Mouse (Mus musculus) olfactory bulb, adult 2 months (tissue): ENCODE measurements around the gene Zc3h7b. TPM values are rescaled to one million over a fixed set of nuclear protein-coding genes. Genes with fewer than 3 reads are reported as not detected.
A peak's percentile ranks its signal among the peaks of the same experiment; 100 is the strongest.

ENCODE experiments used
- H3K27ac ChIP-seq: fragments of 200-500 bp; 2 replicates; pipeline ENCODE4 v1.5.1; 2012; ENCODE audit warnings: low read depth, low read length; ENCODE audit not compliant: insufficient read depth
- H3K4me1 ChIP-seq: fragments of 200-500 bp; 2 replicates; pipeline ENCODE4 v1.6.1; 2012; ENCODE audit warnings: low read length; ENCODE audit not compliant: control insufficient read depth, insufficient read depth
- H3K4me3 ChIP-seq: fragments of 200-500 bp; 2 replicates; pipeline ENCODE4 v1.5.1; 2012; ENCODE audit warnings: mild to moderate bottlenecking, low read depth, low read length, moderate library complexity; ENCODE audit not compliant: insufficient read depth
- CTCF ChIP-seq: fragments of 200-500 bp; IDR thresholded peaks from 2 replicates; pipeline ENCODE4 v1.5.1; 2012; ENCODE audit warnings: low read depth, mild to moderate bottlenecking, low read length, moderate library complexity; ENCODE audit not compliant: insufficient read depth
- POLR2A ChIP-seq: fragments of 200-500 bp; IDR thresholded peaks from 2 replicates; pipeline ENCODE4 v1.6.1; 2012; ENCODE audit warnings: mild to moderate bottlenecking, low read depth, low read length, moderate library complexity; ENCODE audit not compliant: insufficient read depth
- WGBS: fragments of 180-500 bp; shearing (Covaris S2); methylation state at CpG from one replicate; pipeline ENCODE4 v1.1.7; 2018; 5-methylcytosine and 5-hydroxymethylcytosine counted together
- polyA plus RNA-seq: library from polyadenylated mRNA; stranded (reverse); fragments of >200 nt; gene quantifications from 2 replicates; pipeline ENCODE4 v1.2.4, GENCODE M21; 2012; ENCODE audit warnings: low replicate concordance; ENCODE audit not compliant: missing spikeins, insufficient read depth, insufficient read length

Zc3h7b gene
- polyA plus RNA-seq, 1 experiment, result not detected

GRCm38 (mm10) chr15:81808799-81809198 lies 63.9 kb downstream of the Zc3h7b start:
- 81% methylated on average over 2 of the region's 2 CpGs for WGBS
- Histone ChIP-seq H3K4me3 (no peak overlapping the region), H3K4me1 (peaks cover 11% of the 10 kb centered on the region), H3K27ac (peak overlapping the region; percentile 3; the same call in 1 of the 2 replicates)
- TF ChIP-seq CTCF, result no peak
- no peak for TF ChIP-seq POLR2A

GRCm38 (mm10) chr15:81809550-81809949 lies 64.7 kb downstream of the Zc3h7b start:
- H3K27ac ChIP-seq, result peak overlapping the region; percentile 98
- H3K4me3 ChIP-seq, result no peak overlapping the region
- peaks cover 14% of the 10 kb centered on the region for H3K4me1 ChIP-seq
- TF ChIP-seq POLR2A, result no peak
- no peak for TF ChIP-seq CTCF
- 25% methylated on average over 1 of the region's 1 CpGs for WGBS

- Histone ChIP-seq H3K4me3 (peak overlapping the region; percentile 68), H3K27ac (peak overlapping the region; percentile 98), H3K4me1 (peaks cover 16% of the 10 kb centered on the region)
- under 1% methylated on average over 10 of the region's 10 CpGs for WGBS
- TF ChIP-seq CTCF (no peak), POLR2A (no peak)
Measured at GRCm38 (mm10) chr15:81810150-81810549, 65.3 kb downstream of the Zc3h7b start.

GRCm38 (mm10) chr15:81810671-81811598 lies 66.1 kb downstream of the Zc3h7b start:
- under 1% methylated on average over 89 of the region's 89 CpGs for WGBS
- no peak for TF ChIP-seq CTCF
- peak; percentile 54; the same call in 1 of the 2 replicates for TF ChIP-seq POLR2A
- H3K4me3 ChIP-seq, result peak overlapping the region; percentile 75
- peaks cover 18% of the 10 kb centered on the region for H3K4me1 ChIP-seq
- peak overlapping the region; percentile 98 for H3K27ac ChIP-seq

- TF ChIP-seq POLR2A (no peak), CTCF (no peak)
- Histone ChIP-seq H3K4me1 (peaks cover 18% of the 10 kb centered on the region), H3K4me3 (peak overlapping the region; percentile 75), H3K27ac (peak overlapping the region; percentile 74)
- WGBS, result under 1% methylated on average over 26 of the region's 26 CpGs
Measured at GRCm38 (mm10) chr15:81811599-81811996, 66.7 kb downstream of the Zc3h7b start.

GRCm38 (mm10) chr15:81812287-81812686 lies 67.4 kb downstream of the Zc3h7b start:
- peak overlapping the region; percentile 75 for H3K4me3 ChIP-seq
- peak overlapping the region; percentile 29 for H3K27ac ChIP-seq
- 5% methylated on average over 3 of the region's 3 CpGs for WGBS
- TF ChIP-seq POLR2A (no peak), CTCF (no peak)
- peaks cover 18% of the 10 kb centered on the region for H3K4me1 ChIP-seq

GRCm38 (mm10) chr15:81812696-81813631 lies 68.1 kb downstream of the Zc3h7b start:
- H3K4me3 ChIP-seq, result peak overlapping the region; percentile 17; the same call in 1 of the 2 replicates
- peaks cover 15% of the 10 kb centered on the region for H3K4me1 ChIP-seq
- TF ChIP-seq CTCF (no peak), POLR2A (no peak)
- peak overlapping the region; percentile 29 for H3K27ac ChIP-seq
- 42% methylated on average over 7 of the region's 7 CpGs for WGBS

DNA sequence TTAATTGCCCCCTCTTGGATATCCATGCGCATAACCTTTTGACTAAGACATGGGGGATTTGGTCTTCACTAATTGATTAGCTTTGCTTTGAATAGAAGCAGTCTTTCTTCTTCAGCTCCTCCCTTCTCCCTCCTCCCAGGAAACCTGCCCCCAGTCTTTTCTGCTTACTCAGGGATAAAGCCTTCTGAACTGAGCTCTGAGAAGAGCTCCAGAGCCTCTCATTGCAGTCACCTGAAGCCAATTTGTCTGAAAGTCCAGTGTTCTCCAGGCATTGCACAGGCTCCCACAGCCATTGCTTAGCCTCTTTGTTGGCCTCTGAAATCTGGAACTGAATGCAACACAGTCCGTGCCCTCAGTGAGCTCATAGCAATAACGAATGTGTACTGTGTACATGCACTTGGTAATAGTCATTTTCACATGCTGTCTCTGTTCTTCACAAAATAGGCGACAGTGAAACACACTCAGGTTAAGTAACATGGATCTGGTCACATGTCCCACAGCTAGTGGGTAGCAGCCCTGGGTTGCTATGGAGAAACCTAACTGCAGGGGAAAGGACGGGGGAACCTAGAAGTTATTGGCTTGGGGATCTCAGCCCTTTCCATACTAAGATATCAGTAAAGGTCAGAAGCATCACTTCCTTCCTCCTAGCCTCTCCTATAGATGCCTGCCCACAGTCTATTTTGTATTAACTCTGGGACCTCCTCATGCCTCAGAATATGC lies 69.3 kb downstream of the Zc3h7b start:
- H3K4me3 ChIP-seq, result no peak overlapping the region
- peak overlapping the region; percentile 14; the same call in 1 of the 2 replicates for H3K27ac ChIP-seq

More for the DNA sequence above, 69.3 kb downstream of the Zc3h7b start:
- whole genome bisulfite sequencing, result 18% methylated on average over 5 of the region's 5 CpGs
- peaks cover 13% of the 10 kb centered on the region for H3K4me1 ChIP-seq
- TF ChIP-seq POLR2A, result no peak
